ENCODE assay signal across 14 mouse cellular contexts in genomic region chr14:30746160-30746559, GRCm38 (mm10).
"Had no signal": no experiment of that assay in that cellular context is flagged by ENCODE, and none has a peak within 500 bp of the region (broad histone marks: within the 10 kb centered on the region; RNA-seq: fewer than 3 reads in every experiment).

No protein-coding gene starts in this region.

- H3K4me3 ChIP-seq: megakaryocyte, embryonic 14.5 days; midbrain, embryonic 13.5 days; midbrain, embryonic 15.5 days; neural tube, embryonic 12.5 days; stomach, embryonic 15.5 days had no signal

- ATAC-seq: midbrain, embryonic 13.5 days; midbrain, embryonic 15.5 days had no signal

- H3K4me1 ChIP-seq: midbrain, embryonic 13.5 days; midbrain, embryonic 15.5 days; neural tube, embryonic 12.5 days; stomach, embryonic 15.5 days had no signal

- H3K27ac ChIP-seq: midbrain, embryonic 13.5 days; midbrain, embryonic 15.5 days; neural tube, embryonic 12.5 days; stomach, embryonic 15.5 days; stomach, postnatal 0 days had no signal

- DNase-seq: lung, adult 18-20 months; lung, embryonic 14.5 days; lung, postnatal 10 days; lung, postnatal 4 days; right cerebral cortex, postnatal 14 days; thymus, adult 18-20 months; thymus, postnatal 14 days; thymus, postnatal 36 days had no signal
